Mouse (Mus musculus) brain, embryonic 18.5 days (tissue): ENCODE results near the gene Lrfn4.

ENCODE experiments used
- DNase-seq: peaks from one replicate; pipeline ENCODE4 v3.0.0-alpha.2; 2012; ENCODE audit warnings: low read depth, low spot score

The Lrfn4 gene

DNA sequence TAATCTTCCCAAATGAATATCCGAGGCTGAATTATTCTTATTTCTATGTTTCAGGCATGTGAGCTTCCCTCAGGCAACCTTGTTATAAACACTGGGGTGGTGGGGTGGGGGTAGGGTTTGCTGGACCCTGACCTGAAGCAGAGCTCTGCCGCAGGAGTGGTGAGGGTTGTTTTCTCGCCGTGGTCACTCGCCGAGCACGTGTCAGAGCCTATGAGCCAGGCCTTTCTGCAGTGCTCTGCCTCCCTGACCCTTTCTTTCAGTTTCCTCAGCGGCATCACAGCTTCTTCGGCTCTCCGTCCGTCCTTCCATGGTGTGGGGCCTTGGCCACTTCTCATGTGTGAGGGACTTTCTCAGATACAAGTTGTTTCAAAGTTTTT, 45.2 kb downstream of the Lrfn4 start:
- DNase-seq = no peak

DNA sequence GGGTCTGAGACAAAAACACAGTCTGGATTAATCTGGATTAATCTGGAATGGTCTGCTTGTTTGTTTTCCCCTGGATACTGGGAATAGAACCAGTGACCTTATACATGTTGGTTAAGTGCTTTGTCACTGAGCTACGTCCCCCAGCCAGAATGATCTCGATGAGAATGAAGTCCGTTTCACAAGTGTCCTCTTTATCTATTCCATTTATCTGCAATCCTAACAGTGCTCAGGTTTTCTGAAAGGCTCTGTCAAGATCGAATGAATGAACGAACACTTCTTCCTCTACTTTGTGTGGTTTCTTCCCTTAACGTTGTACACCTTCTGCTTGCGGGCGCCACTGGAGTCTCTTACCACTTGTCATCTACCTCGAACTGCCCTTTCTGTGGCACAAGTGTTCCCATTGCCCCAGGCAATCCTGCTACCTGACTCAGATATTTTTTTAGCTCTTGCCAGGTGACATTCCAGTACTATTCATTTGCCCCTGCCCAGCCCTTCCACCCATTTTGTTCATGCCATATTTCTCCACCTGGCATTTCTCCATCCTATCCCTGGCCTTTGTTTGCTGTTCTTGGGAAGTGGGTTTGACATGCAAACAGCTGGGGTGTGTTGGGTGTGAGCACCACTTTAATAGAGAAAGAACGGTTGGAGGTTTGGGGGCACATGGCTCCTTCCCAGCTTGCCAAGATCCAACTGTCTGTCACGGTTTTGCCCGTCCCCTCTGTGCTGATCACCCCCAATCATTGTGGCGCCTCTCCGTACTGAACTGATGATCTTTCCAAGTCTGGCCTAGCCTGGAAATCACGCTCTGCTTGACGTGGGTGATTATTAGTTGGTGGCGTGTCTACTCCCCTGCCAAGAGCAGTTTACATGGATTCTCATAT, 45.9 kb downstream of the Lrfn4 start:
- DNase-seq = no peak

DNA sequence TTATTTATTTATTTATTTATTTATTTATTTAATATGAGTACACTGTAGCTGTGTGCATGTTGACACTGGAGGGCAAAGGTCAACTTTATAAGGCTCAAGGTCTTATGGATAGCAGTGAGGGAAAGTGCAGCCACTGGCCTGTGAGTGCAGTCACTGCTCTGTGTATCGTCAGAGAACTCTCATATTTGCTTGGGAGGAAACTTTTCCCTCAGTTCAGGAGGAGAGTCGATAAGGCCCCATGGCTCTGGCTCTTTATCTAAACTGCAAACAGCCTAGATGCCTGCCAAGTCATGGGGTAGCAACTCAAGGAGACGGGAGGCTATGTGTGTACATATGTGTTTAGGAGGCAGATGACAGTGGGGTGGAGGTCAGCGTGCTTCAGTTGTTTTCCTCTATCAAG, 46.6 kb downstream of the Lrfn4 start:
- no peak for DNase-seq

DNA sequence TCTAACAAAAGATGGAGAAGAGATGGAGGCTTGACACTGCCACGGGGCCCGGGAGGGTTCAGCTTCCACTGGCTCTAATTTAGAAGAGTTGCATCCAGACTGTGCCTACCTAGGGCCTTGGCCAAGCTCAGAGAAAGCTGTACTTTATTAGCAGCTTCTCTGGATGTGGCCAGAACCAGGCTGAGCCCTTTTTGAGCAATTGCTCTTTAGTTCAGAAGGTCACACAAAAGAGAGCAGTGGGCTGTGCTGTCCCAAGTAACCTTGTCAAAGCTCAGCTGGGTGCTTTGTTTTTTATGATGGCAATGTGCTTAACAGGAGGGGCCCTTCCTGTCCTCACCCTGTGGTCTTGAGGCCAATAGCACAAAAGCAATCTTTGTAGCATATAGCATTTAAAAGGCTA, 47.8 kb downstream of the Lrfn4 start:
- no peak for DNase-seq

DNA sequence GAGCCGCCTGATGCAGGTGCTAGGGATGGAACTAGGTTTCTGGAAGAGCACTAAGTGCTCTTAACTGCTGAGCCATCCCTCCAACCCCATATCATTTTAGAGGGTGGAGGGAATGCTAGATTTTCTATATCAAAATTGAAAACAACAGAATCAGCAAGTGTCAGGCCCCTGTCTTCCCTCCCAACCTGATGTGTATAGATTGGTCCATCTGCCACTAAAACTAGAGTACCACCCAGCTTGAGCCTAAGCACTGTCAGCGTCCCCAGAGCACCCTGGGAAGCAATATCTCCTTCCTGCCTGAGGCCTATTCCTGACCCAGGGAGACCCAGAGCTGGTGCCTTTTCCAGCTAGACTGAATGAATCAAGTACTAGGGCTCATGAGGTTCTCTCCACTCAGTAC, 48.6 kb downstream of the Lrfn4 start:
- DNase-seq = no peak

DNA sequence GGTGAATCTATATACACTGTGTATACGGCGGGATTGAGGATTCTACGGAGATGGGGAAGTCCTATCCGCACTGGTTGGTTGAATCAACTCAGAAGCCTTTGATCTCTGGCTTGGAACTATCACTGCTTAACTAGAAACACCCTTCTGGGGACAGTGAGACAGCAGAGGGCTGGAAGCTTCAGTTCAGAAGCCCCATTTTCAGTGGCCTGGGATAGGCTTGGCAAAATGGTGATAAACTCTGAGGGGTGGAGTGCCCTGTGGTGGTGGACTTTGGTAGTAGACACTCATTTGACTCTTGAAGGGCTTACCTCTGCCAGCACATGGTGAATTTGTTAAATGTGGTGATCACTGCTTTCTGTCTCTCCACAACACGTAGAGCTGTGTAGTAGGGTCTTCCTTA, 49.8 kb downstream of the Lrfn4 start:
- no peak for DNase-seq
